Mouse (Mus musculus) kidney, postnatal 10 days (tissue): ENCODE measurements at regions not wholly inside any gene's neighbourhood (a gene's known extent, or its start where the extent isn't known, plus 50 kb on each side); places are given as distances from the start of the nearest gene placed in this dataset.

Experiments used
- DNase-seq: peaks from one replicate; pipeline ENCODE4 v3.0.0; 2021; ENCODE audit warnings: mixed read lengths

GRCm38 (mm10) chr12:35614885-35615284 lies 80.0 kb upstream of the Ahr start:
- DNase-seq, result no peak

GRCm38 (mm10) chr12:35607652-35608051 lies 72.8 kb upstream of the Ahr start:
- DNase-seq, result no peak

GRCm38 (mm10) chr12:35603742-35604141 lies 68.9 kb upstream of the Ahr start:
- no peak for DNase-seq

- DNase-seq, result no peak
Measured at GRCm38 (mm10) chr12:35602589-35602988, 67.8 kb upstream of the Ahr start.

- no peak for DNase-seq
Measured at GRCm38 (mm10) chr12:35598298-35598697, 63.5 kb upstream of the Ahr start.

- no peak for DNase-seq
Measured at GRCm38 (mm10) chr12:35592866-35593265, 58.0 kb upstream of the Ahr start.
